Mouse (Mus musculus): Measurements from ENCODE around the gene Spint1. TPM values are rescaled to one million over a fixed set of nuclear protein-coding genes. Genes with fewer than 3 reads are reported as not detected.

Gene Spint1
- polyA plus RNA-seq, 1 experiment = 0.82 TPM

- Histone ChIP-seq H3K79me2 (ENCODE audit: control insufficient read depth, insufficient read depth) (peaks cover 30% of the 10 kb centered on the region), H3K79me3 (ENCODE audit: low read depth) (peaks cover 14% of the 10 kb centered on the region), H3K4me3 (ENCODE audit: insufficient read depth, poor library complexity, severe bottlenecking) (no peak overlapping the region), H3ac (ENCODE audit: control insufficient read depth, insufficient read length, low read depth) (no peak overlapping the region), H3K36me3 (ENCODE audit: control insufficient read depth, insufficient read depth) (peaks cover 43% of the 10 kb centered on the region), H3K27me3 (ENCODE audit: control insufficient read depth, insufficient read depth, insufficient read length) (no peaks in the 10 kb centered on the region)
- TF ChIP-seq MAX (IDR thresholded peaks at IDR 0.05) (no peak), CEBPB (IDR thresholded peaks at IDR 0.05; ENCODE audit: low read depth) (no peak), USF1 (IDR thresholded peaks at IDR 0.05; ENCODE audit: low read depth) (no peak), CTCF (IDR thresholded peaks at IDR 0.05; ENCODE audit: control insufficient read depth, insufficient read depth, insufficient read length) (no peak), FOSL1 (IDR thresholded peaks at IDR 0.05; ENCODE audit: insufficient read depth, low read length, poor library complexity, severe bottlenecking) (no peak), MYOD1 (IDR thresholded peaks at IDR 0.05; ENCODE audit: control insufficient read depth, insufficient read length, low read depth) (no peak)
Observed at GRCm38 (mm10) chr2:119292281-119292680, 55.1 kb downstream of the Spint1 start.

- Histone ChIP-seq H3K36me3 (ENCODE audit: control insufficient read depth, insufficient read depth) (peaks cover 49% of the 10 kb centered on the region), H3K79me3 (ENCODE audit: low read depth) (peaks cover 14% of the 10 kb centered on the region), H3K79me2 (ENCODE audit: control insufficient read depth, insufficient read depth) (peaks cover 30% of the 10 kb centered on the region), H3K4me3 (ENCODE audit: insufficient read depth, poor library complexity, severe bottlenecking) (no peak overlapping the region), H3K27me3 (ENCODE audit: control insufficient read depth, insufficient read depth, insufficient read length) (no peaks in the 10 kb centered on the region), H3ac (ENCODE audit: control insufficient read depth, insufficient read length, low read depth) (no peak overlapping the region)
- TF ChIP-seq USF1 (IDR thresholded peaks at IDR 0.05; ENCODE audit: low read depth) (no peak), CTCF (IDR thresholded peaks at IDR 0.05; ENCODE audit: control insufficient read depth, insufficient read depth, insufficient read length) (no peak), MAX (IDR thresholded peaks at IDR 0.05) (no peak), FOSL1 (IDR thresholded peaks at IDR 0.05; ENCODE audit: insufficient read depth, low read length, poor library complexity, severe bottlenecking) (no peak), CEBPB (IDR thresholded peaks at IDR 0.05; ENCODE audit: low read depth) (no peak), MYOD1 (IDR thresholded peaks at IDR 0.05; ENCODE audit: control insufficient read depth, insufficient read length, low read depth) (no peak), MYOG (IDR thresholded peaks at IDR 0.05; ENCODE audit: control insufficient read depth, extremely low read depth, insufficient read length) (no peak)
Observed at GRCm38 (mm10) chr2:119292852-119293251, 55.7 kb downstream of the Spint1 start.

- no peak overlapping the region for H3ac ChIP-seq (ENCODE audit: control insufficient read depth, insufficient read length, low read depth)
- peaks cover 30% of the 10 kb centered on the region for H3K79me2 ChIP-seq (ENCODE audit: control insufficient read depth, insufficient read depth)
- H3K79me3 ChIP-seq (ENCODE audit: low read depth) = peaks cover 14% of the 10 kb centered on the region
- H3K36me3 ChIP-seq (ENCODE audit: control insufficient read depth, insufficient read depth) = peaks cover 50% of the 10 kb centered on the region
- TF ChIP-seq USF1 (IDR thresholded peaks at IDR 0.05; ENCODE audit: low read depth) (no peak), CTCF (IDR thresholded peaks at IDR 0.05; ENCODE audit: control insufficient read depth, insufficient read depth, insufficient read length) (no peak), MYOD1 (IDR thresholded peaks at IDR 0.05; ENCODE audit: control insufficient read depth, insufficient read length, low read depth) (no peak), MYOG (IDR thresholded peaks at IDR 0.05; ENCODE audit: control insufficient read depth, extremely low read depth, insufficient read length) (no peak), MAX (IDR thresholded peaks at IDR 0.05) (no peak), FOSL1 (IDR thresholded peaks at IDR 0.05; ENCODE audit: insufficient read depth, low read length, poor library complexity, severe bottlenecking) (no peak), CEBPB (IDR thresholded peaks at IDR 0.05; ENCODE audit: low read depth) (no peak)
- no peak overlapping the region for H3K4me3 ChIP-seq (ENCODE audit: insufficient read depth, poor library complexity, severe bottlenecking)
- no peaks in the 10 kb centered on the region for H3K27me3 ChIP-seq (ENCODE audit: control insufficient read depth, insufficient read depth, insufficient read length)
Observed at GRCm38 (mm10) chr2:119293311-119293710, 56.1 kb downstream of the Spint1 start.

- Histone ChIP-seq H3K36me3 (ENCODE audit: control insufficient read depth, insufficient read depth) (peaks cover 55% of the 10 kb centered on the region), H3K4me3 (ENCODE audit: insufficient read depth, poor library complexity, severe bottlenecking) (no peak overlapping the region), H3K79me2 (ENCODE audit: control insufficient read depth, insufficient read depth) (peaks cover 27% of the 10 kb centered on the region), H3K27me3 (ENCODE audit: control insufficient read depth, insufficient read depth, insufficient read length) (no peaks in the 10 kb centered on the region), H3ac (ENCODE audit: control insufficient read depth, insufficient read length, low read depth) (no peak overlapping the region), H3K79me3 (ENCODE audit: low read depth) (peaks cover 14% of the 10 kb centered on the region)
- TF ChIP-seq MAX (IDR thresholded peaks at IDR 0.05) (no peak), USF1 (IDR thresholded peaks at IDR 0.05; ENCODE audit: low read depth) (no peak), MYOD1 (IDR thresholded peaks at IDR 0.05; ENCODE audit: control insufficient read depth, insufficient read length, low read depth) (no peak), MYOG (IDR thresholded peaks at IDR 0.05; ENCODE audit: control insufficient read depth, extremely low read depth, insufficient read length) (no peak), CEBPB (IDR thresholded peaks at IDR 0.05; ENCODE audit: low read depth) (no peak), CTCF (IDR thresholded peaks at IDR 0.05; ENCODE audit: control insufficient read depth, insufficient read depth, insufficient read length) (no peak), FOSL1 (IDR thresholded peaks at IDR 0.05; ENCODE audit: insufficient read depth, low read length, poor library complexity, severe bottlenecking) (no peak)
Observed at GRCm38 (mm10) chr2:119293776-119294390, 56.7 kb downstream of the Spint1 start.

- H3K36me3 ChIP-seq (ENCODE audit: control insufficient read depth, insufficient read depth) = peaks cover 55% of the 10 kb centered on the region
Observed at GRCm38 (mm10) chr2:119294411-119294810, 57.2 kb downstream of the Spint1 start.

More at GRCm38 (mm10) chr2:119294411-119294810, 57.2 kb downstream of the Spint1 start:
- Histone ChIP-seq H3K4me3 (ENCODE audit: insufficient read depth, poor library complexity, severe bottlenecking) (no peak overlapping the region), H3K79me2 (ENCODE audit: control insufficient read depth, insufficient read depth) (peaks cover 21% of the 10 kb centered on the region), H3K79me3 (ENCODE audit: low read depth) (peaks cover 10% of the 10 kb centered on the region), H3K27me3 (ENCODE audit: control insufficient read depth, insufficient read depth, insufficient read length) (no peaks in the 10 kb centered on the region), H3ac (ENCODE audit: control insufficient read depth, insufficient read length, low read depth) (no peak overlapping the region)
- TF ChIP-seq CTCF (IDR thresholded peaks at IDR 0.05; ENCODE audit: control insufficient read depth, insufficient read depth, insufficient read length) (no peak), CEBPB (IDR thresholded peaks at IDR 0.05; ENCODE audit: low read depth) (no peak), USF1 (IDR thresholded peaks at IDR 0.05; ENCODE audit: low read depth) (no peak), FOSL1 (IDR thresholded peaks at IDR 0.05; ENCODE audit: insufficient read depth, low read length, poor library complexity, severe bottlenecking) (no peak), MYOG (IDR thresholded peaks at IDR 0.05; ENCODE audit: control insufficient read depth, extremely low read depth, insufficient read length) (no peak), MYOD1 (IDR thresholded peaks at IDR 0.05; ENCODE audit: control insufficient read depth, insufficient read length, low read depth) (no peak), MAX (IDR thresholded peaks at IDR 0.05) (no peak)

All from C2C12 (cell line).